Mouse (Mus musculus) macrophage (primary cell): ENCODE results near the gene Prkx. TPM values are rescaled to one million over a fixed set of nuclear protein-coding genes. Genes with fewer than 3 reads are reported as not detected.

Experiments used
- H3K27ac ChIP-seq: fragments of 350-480 bp; formaldehyde crosslinking; 2 replicates; pipeline ENCODE4 v1.9.0; 2021
- H3K36me3 ChIP-seq: fragments of 350-480 bp; formaldehyde crosslinking; 2 replicates; pipeline ENCODE4 v1.9.0; 2021; ENCODE audit errors: inconsistent target
- H3K4me3 ChIP-seq: fragments of 350-480 bp; formaldehyde crosslinking; 2 replicates; pipeline ENCODE4 v1.9.0; 2021; ENCODE audit errors: inconsistent target
- H3K79me2 ChIP-seq: fragments of 350-480 bp; formaldehyde crosslinking; 2 replicates; pipeline ENCODE4 v1.9.0; 2021; ENCODE audit errors: inconsistent target
- WGBS: methylation state at CpG from one replicate; pipeline ENCODE4 v1.1.7; 2026; ENCODE audit warnings: inconsistent platforms; ENCODE audit not compliant: missing documents; 5-methylcytosine and 5-hydroxymethylcytosine counted together
- polyA plus RNA-seq: library from polyadenylated mRNA; stranded (reverse); fragments of 250-400 nt; gene quantifications from 3 replicates; pipeline ENCODE4 v1.2.4, GENCODE M21; 2018; ENCODE audit warnings: inconsistent platforms
- total RNA-seq, 78 experiments: library from RNA; depleted of rRNA; stranded (reverse); fragments of 250-400 nt; gene quantifications; 1 replicate in 9 of 78; 2 replicates in 24 of 78; 3 replicates in 43 of 78; 4 replicates in 2 of 78; pipeline ENCODE4 v1.2.4; 2018; ENCODE audit warnings: inconsistent platforms in 56 of 78

Gene Prkx
- 100 to 1,000 TPM in 1 of 26 experiments, 10 to 100 TPM in 25; 38.4 to 119 (median 51.4) TPM for total RNA-seq (2018; cell fraction: chromatin; rRNA removed)
- 100 to 1,000 TPM in 1 of 26 experiments, 10 to 100 TPM in 25; 65.9 to 109 (median 80.6) TPM for total RNA-seq (2018; cell fraction: cytosol; rRNA removed)
- total RNA-seq (2018; cell fraction: nucleus; rRNA removed): 100 to 1,000 TPM in 5 of 26 experiments, 10 to 100 TPM in 21; 46.9 to 169 (median 71.8) TPM
- 35.8 to 90.4 TPM (median 56.3 TPM) in 3 replicates for polyA plus RNA-seq

- 30% methylated on average over 17 of the region's 19 CpGs for WGBS
- peaks cover 42% of the 10 kb centered on the region for H3K79me2 ChIP-seq
- H3K4me3 ChIP-seq: peak within 1 kb of the TSS; percentile 63
- H3K27ac ChIP-seq: peak within 1 kb of the TSS; percentile 75
- H3K36me3 ChIP-seq: no peaks in the 10 kb centered on the region
These were observed at the start of gene Prkx for GRCm38 (mm10) chrX:77796238-77796835. TSS of gene Prkx (minus strand) at chrX:77796278.

- Histone ChIP-seq H3K36me3 (no peaks in the 10 kb centered on the region), H3K79me2 (no peaks in the 10 kb centered on the region), H3K27ac (no peak overlapping the region), H3K4me3 (no peak overlapping the region)
- WGBS: 70% methylated on average over 6 of the region's 6 CpGs
These were observed 16.0 kb upstream of the Prkx start for GRCm38 (mm10) chrX:77812031-77812430.

- H3K36me3 ChIP-seq: no peaks in the 10 kb centered on the region
- no peaks in the 10 kb centered on the region for H3K79me2 ChIP-seq
- 26% methylated on average over 12 of the region's 17 CpGs for WGBS
- peak overlapping the region; percentile 43 for H3K27ac ChIP-seq
- peak overlapping the region; percentile 35 for H3K4me3 ChIP-seq
These were observed 14.6 kb upstream of the Prkx start for GRCm38 (mm10) chrX:77810608-77811206.

DNA sequence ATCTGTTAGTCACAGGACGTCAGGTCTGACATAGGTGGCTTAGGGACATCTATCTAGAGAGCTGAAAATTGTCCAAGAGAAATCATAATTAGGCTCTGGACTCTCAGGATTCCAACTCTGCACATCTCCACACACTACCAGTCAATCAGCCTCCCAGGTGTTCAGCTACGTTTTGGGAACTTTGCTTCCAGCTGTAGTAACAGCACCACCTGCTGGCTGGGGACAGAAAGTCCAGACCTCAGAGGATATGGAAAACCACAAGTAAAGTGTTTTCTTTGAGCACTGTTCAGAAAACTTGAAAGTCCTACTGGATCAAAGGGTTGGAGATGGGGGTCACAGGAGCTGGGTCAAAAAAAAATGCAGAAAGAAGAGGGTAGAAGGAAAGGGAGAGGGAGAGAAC lies 12.5 kb upstream of the Prkx start:
- Histone ChIP-seq H3K36me3 (no peaks in the 10 kb centered on the region), H3K27ac (no peak overlapping the region), H3K79me2 (no peaks in the 10 kb centered on the region), H3K4me3 (no peak overlapping the region)
- WGBS: 27% methylated on average over 2 of the region's 2 CpGs

DNA sequence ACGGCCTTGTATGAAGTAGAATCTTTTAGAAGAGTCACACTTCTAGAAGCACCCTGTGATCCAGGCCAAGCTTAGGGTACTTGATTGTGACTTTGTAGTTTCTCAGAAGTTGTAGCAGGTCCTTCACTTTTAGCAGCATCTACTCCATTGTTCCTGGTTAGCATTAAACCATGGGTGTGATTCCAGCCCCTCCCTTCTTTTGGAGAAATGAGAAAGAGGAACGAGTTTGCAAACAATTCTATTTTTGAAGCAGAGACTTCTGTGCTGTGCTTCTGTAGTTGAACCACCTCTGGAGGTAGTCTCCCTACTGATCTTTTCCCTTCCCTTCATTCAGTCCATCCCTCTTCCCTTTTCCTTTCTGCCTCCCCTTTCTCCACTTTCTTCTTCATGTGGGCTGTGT lies 6.2 kb upstream of the Prkx start:
- Histone ChIP-seq H3K4me3 (no peak overlapping the region), H3K79me2 (no peaks in the 10 kb centered on the region), H3K36me3 (no peaks in the 10 kb centered on the region), H3K27ac (peak overlapping the region; percentile 56)
- WGBS: 58% methylated on average over 2 of the region's 2 CpGs

- peak overlapping the region; percentile 56 for H3K27ac ChIP-seq
- no peak overlapping the region for H3K4me3 ChIP-seq
- no peaks in the 10 kb centered on the region for H3K79me2 ChIP-seq
- H3K36me3 ChIP-seq: no peaks in the 10 kb centered on the region
- 44% methylated on average over 1 of the region's 1 CpGs for WGBS
These were observed 5.5 kb upstream of the Prkx start for GRCm38 (mm10) chrX:77801543-77801942.

DNA sequence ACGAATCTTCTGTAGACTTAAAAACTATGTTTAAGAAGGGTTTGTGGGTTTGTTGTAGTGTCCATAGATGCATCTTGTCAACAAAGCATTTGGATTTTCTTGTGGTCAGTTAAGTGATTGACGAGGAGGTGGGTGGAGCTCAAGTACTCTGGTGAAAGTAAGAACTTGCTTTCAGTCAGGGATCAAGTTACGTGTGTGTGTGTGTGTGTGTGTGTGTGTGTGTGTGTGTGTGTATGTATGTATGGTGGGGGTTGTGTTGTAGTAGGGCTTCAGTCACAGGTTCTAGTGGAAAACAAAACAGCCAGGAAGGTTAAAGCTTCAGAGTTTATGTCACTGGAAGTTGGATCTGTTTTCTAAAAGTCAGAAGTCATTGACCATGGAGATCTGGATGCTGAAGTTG lies 3.5 kb upstream of the Prkx start:
- Histone ChIP-seq H3K4me3 (no peak overlapping the region), H3K36me3 (no peaks in the 10 kb centered on the region), H3K27ac (no peak overlapping the region), H3K79me2 (peaks cover 9% of the 10 kb centered on the region)
- 87% methylated on average over 3 of the region's 3 CpGs for WGBS

GRCm38 (mm10) chrX:77797801-77798200 lies 1.7 kb upstream of the Prkx start:
- H3K79me2 ChIP-seq: peaks cover 27% of the 10 kb centered on the region
- no peak overlapping the region for H3K4me3 ChIP-seq
- H3K27ac ChIP-seq: peak overlapping the region; percentile 33
- no peaks in the 10 kb centered on the region for H3K36me3 ChIP-seq

DNA sequence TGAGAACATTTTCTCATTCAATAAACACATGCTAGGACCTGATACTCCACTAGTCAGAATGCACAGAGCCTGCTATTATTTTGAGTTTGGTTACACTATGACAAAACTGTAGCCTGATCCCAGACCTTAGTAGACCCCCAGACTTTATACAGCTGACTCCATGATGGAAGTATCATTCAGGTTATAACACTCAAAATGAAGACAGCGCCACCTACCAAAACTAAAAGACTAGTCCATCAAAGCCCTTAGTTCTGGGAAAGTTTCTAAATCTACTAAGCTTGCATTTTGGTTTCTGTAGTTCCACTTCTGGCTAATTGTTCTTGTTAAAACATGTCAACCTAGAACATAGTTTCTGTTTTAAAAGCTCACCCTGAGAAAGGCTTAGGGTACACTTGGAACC lies 838 bp upstream of the Prkx start:
- peaks cover 36% of the 10 kb centered on the region for H3K79me2 ChIP-seq
- no peaks in the 10 kb centered on the region for H3K36me3 ChIP-seq
- WGBS: 75% methylated on average over 1 of the region's 1 CpGs
- peak overlapping the region; percentile 75 for H3K27ac ChIP-seq
- no peak overlapping the region for H3K4me3 ChIP-seq

DNA sequence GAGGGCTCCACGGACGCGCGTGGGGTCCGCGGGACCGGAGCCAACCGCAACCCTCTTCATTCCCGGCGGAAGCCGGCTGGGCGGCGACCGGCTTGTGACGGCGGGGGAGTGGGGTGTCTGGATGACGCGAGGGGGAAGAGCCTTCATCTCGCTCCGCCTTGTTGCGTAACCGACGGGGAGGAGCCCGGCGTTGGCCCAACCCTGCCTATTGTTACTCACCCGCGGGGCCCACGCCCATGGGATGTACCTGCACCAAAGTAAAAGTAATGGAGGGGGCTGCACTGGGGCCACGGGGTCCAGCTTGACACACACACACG lies 262 bp downstream of the Prkx start:
- peak overlapping the region; percentile 75 for H3K27ac ChIP-seq
- H3K4me3 ChIP-seq: peak overlapping the region; percentile 63; the same call in 1 of the 2 replicates
- WGBS: 26% methylated on average over 12 of the region's 30 CpGs
- H3K79me2 ChIP-seq: peaks cover 47% of the 10 kb centered on the region
- H3K36me3 ChIP-seq: no peaks in the 10 kb centered on the region

- H3K36me3 ChIP-seq: no peaks in the 10 kb centered on the region
- H3K27ac ChIP-seq: peak overlapping the region; percentile 64
- WGBS: 22% methylated on average over 61 of the region's 61 CpGs
- peaks cover 53% of the 10 kb centered on the region for H3K79me2 ChIP-seq
- H3K4me3 ChIP-seq: peak overlapping the region; percentile 63
These were observed 868 bp downstream of the Prkx start for GRCm38 (mm10) chrX:77794962-77795857.

- H3K4me3 ChIP-seq: no peak overlapping the region
- no peak overlapping the region for H3K27ac ChIP-seq
- 92% methylated on average over 3 of the region's 3 CpGs for WGBS
- H3K36me3 ChIP-seq: 0 out of 2 replicates have a peak, but pooled peaks cover 9% of the 10 kb centered on the region
- peaks cover 97% of the 10 kb centered on the region for H3K79me2 ChIP-seq
These were observed 7.4 kb downstream of the Prkx start for GRCm38 (mm10) chrX:77788675-77789074.

DNA sequence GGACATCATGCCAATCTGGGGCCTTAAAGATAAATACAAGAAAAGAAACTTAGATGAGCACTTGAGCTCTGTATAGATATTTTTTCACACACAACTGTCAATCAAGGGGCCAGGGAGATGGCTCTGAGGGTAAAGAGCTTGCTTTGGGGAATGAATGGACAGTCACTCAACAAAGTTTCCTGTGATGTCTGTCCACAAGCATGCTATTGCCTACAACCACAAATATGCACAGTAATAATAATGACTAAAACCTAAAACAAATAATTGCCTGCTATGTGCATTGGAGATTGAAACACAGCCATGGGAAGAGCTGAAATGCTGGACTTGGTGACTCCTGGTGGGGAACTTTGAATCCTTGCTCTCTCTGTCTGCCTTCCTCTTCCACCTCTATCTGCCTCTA lies 9.7 kb downstream of the Prkx start:
- peaks cover 78% of the 10 kb centered on the region for H3K79me2 ChIP-seq
- H3K27ac ChIP-seq: no peak overlapping the region
- no peak overlapping the region for H3K4me3 ChIP-seq
- H3K36me3 ChIP-seq: peaks cover 16% of the 10 kb centered on the region; the same call in 1 of the 2 replicates

DNA sequence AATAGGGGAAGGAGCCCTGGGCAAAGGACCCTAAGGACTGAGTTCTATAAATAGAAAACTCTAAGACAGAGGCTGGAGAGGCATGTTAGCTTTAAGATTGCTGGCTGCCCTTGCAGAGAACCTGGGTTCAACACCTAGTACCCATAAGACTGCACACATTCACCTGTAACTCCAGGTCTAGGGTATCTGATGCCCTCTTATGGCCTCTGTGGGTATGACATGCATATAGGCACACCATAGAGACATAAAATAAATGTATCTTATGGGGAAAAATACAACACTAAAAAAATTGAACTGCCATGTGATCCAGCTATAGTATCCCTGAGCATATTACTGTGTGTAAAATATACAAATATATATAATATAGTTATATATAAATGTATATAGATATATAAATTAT lies 18.3 kb downstream of the Prkx start:
- Histone ChIP-seq H3K79me2 (no peaks in the 10 kb centered on the region; the same call in 1 of the 2 replicates), H3K27ac (no peak overlapping the region), H3K4me3 (no peak overlapping the region), H3K36me3 (peaks cover 6% of the 10 kb centered on the region; the same call in 1 of the 2 replicates)

GRCm38 (mm10) chrX:77765153-77765552 lies 30.9 kb downstream of the Prkx start:
- no peak overlapping the region for H3K4me3 ChIP-seq
- no peaks in the 10 kb centered on the region for H3K79me2 ChIP-seq
- no peak overlapping the region for H3K27ac ChIP-seq
- 89% methylated on average over 3 of the region's 3 CpGs for WGBS
- H3K36me3 ChIP-seq: peaks cover 20% of the 10 kb centered on the region; the same call in 1 of the 2 replicates
